18 mouse cellular contexts compared by ENCODE assay signal in genomic region chr11:69716953-69717352, GRCm38 (mm10).
"Had no signal": no experiment of that assay in that cellular context is flagged by ENCODE, and none has a peak within 500 bp of the region (broad histone marks: within the 10 kb centered on the region; RNA-seq: fewer than 3 reads in every experiment).

No protein-coding gene starts in this region.

- ATAC-seq: midbrain, embryonic 15.5 days had no signal

- H3K9ac ChIP-seq: limb, embryonic 15.5 days; midbrain, embryonic 15.5 days; neural tube, embryonic 13.5 days; stomach, embryonic 15.5 days had no signal

- H3K4me2 ChIP-seq: limb, embryonic 15.5 days; midbrain, embryonic 15.5 days; neural tube, embryonic 13.5 days; stomach, embryonic 15.5 days had no signal

- H3K4me1 ChIP-seq: midbrain, embryonic 15.5 days; neural tube, embryonic 13.5 days had no signal

- H3K9me3 ChIP-seq: limb, embryonic 15.5 days; midbrain, embryonic 10.5 days; midbrain, embryonic 15.5 days; neural tube, embryonic 13.5 days; stomach, embryonic 15.5 days had no signal

- H3K27me3 ChIP-seq: limb, embryonic 15.5 days; midbrain, embryonic 15.5 days; neural tube, embryonic 13.5 days; stomach, embryonic 15.5 days had no signal

- DNase-seq: kidney, adult 11 months; kidney, adult 9 months; kidney, postnatal 10 days; kidney, postnatal 4 days; left cerebral cortex, postnatal 4 days; lung, adult 18-20 months; lung, postnatal 4 days; retina, postnatal 1 day; right cerebral cortex, postnatal 4 days; spleen, adult 18-20 months; thymus, adult 2 months; thymus, postnatal 25 days had no signal

- H3K4me3 ChIP-seq: layer of hippocampus, adult 2 months; limb, embryonic 15.5 days; midbrain, embryonic 10.5 days; midbrain, embryonic 15.5 days; neural tube, embryonic 13.5 days; stomach, embryonic 15.5 days had no signal

- H3K27ac ChIP-seq: limb, embryonic 15.5 days; midbrain, embryonic 10.5 days; midbrain, embryonic 15.5 days; neural tube, embryonic 13.5 days; stomach, embryonic 15.5 days had no signal

- H3K36me3 ChIP-seq: limb, embryonic 15.5 days; midbrain, embryonic 10.5 days; midbrain, embryonic 15.5 days; neural tube, embryonic 13.5 days; stomach, embryonic 15.5 days had no signal
